Mouse (Mus musculus): Measurements from ENCODE around the gene Nostrin. TPM values are rescaled to one million over a fixed set of nuclear protein-coding genes. Genes with fewer than 3 reads are reported as not detected.

Nostrin gene
- total RNA-seq, 1 experiment, result 2.5 TPM

GRCm38 (mm10) chr2:69187990-69188389, 52.4 kb downstream of the Nostrin start:
- DNase-seq (ENCODE audit: low read depth, low spot score), result no peak
- Histone ChIP-seq H3K4me1 (ENCODE audit: control insufficient read depth in 2 of 2, insufficient read depth in 2 of 2, low read length in 2 of 2, poor library complexity in 1 of 2) (no peaks in the 10 kb centered on the region), H3K4me3 (ENCODE audit: insufficient read depth in 1 of 2, low read depth in 1 of 2, low read length in 2 of 2, poor library complexity in 1 of 2, severe bottlenecking in 1 of 2) (no peak overlapping the region), H3K9me3 (ENCODE audit: control insufficient read depth, insufficient read depth, low read depth, low read length) (no peaks in the 10 kb centered on the region), H3K27ac (ENCODE audit: insufficient read depth, low read depth, low read length, poor library complexity, severe bottlenecking) (no peak overlapping the region), H3K9ac (ENCODE audit: insufficient read depth, low read depth, low read length, poor library complexity, severe bottlenecking) (no peak overlapping the region), H3K36me3 (ENCODE audit: control insufficient read depth, insufficient read depth, low read length, poor library complexity, severe bottlenecking) (no peaks in the 10 kb centered on the region; the same call in 1 of the 2 replicates)
- TF ChIP-seq MAFK (IDR thresholded peaks at IDR 0.05; ENCODE audit: insufficient read depth, low read depth, low read length) (no peak), CHD2 (IDR thresholded peaks at IDR 0.05; ENCODE audit: low read depth, low read length) (no peak), HCFC1 (IDR thresholded peaks at IDR 0.05; ENCODE audit: borderline replicate concordance, insufficient read depth, low read length) (no peak), ZNF384 (IDR thresholded peaks at IDR 0.05; ENCODE audit: low read depth, low read length) (no peak), ZC3H11A (IDR thresholded peaks at IDR 0.05; ENCODE audit: borderline replicate concordance, low read depth, low read length) (no peak)
- in situ Hi-C loops (cut with MboI; ENCODE audit: low sequenced_read_pairs in 2 of 2, unreplicated experiment in 2 of 2), result no loop called here

- in situ Hi-C loops (cut with MboI; ENCODE audit: low sequenced_read_pairs in 2 of 2, unreplicated experiment in 2 of 2), result no loop called here
- Histone ChIP-seq H3K4me1 (ENCODE audit: control insufficient read depth in 2 of 2, insufficient read depth in 2 of 2, low read length in 2 of 2, poor library complexity in 1 of 2) (no peaks in the 10 kb centered on the region; a peak in 1 of 4 replicates), H3K27ac (ENCODE audit: insufficient read depth, low read depth, low read length, poor library complexity, severe bottlenecking) (no peak overlapping the region), H3K9ac (ENCODE audit: insufficient read depth, low read depth, low read length, poor library complexity, severe bottlenecking) (no peak overlapping the region), H3K9me3 (ENCODE audit: control insufficient read depth, insufficient read depth, low read depth, low read length) (no peaks in the 10 kb centered on the region), H3K36me3 (ENCODE audit: control insufficient read depth, insufficient read depth, low read length, poor library complexity, severe bottlenecking) (peaks cover 4% of the 10 kb centered on the region), H3K4me3 (ENCODE audit: insufficient read depth in 1 of 2, low read depth in 1 of 2, low read length in 2 of 2, poor library complexity in 1 of 2, severe bottlenecking in 1 of 2) (no peak overlapping the region)
- TF ChIP-seq HCFC1 (IDR thresholded peaks at IDR 0.05; ENCODE audit: borderline replicate concordance, insufficient read depth, low read length) (no peak), CHD2 (IDR thresholded peaks at IDR 0.05; ENCODE audit: low read depth, low read length) (no peak), MAFK (IDR thresholded peaks at IDR 0.05; ENCODE audit: insufficient read depth, low read depth, low read length) (no peak), ZC3H11A (IDR thresholded peaks at IDR 0.05; ENCODE audit: borderline replicate concordance, low read depth, low read length) (no peak), ZNF384 (IDR thresholded peaks at IDR 0.05; ENCODE audit: low read depth, low read length) (no peak)
- DNase-seq (ENCODE audit: low read depth, low spot score), result no peak
These were observed 53.1 kb downstream of the Nostrin start for GRCm38 (mm10) chr2:69188732-69189131.

GRCm38 (mm10) chr2:69189222-69189621, 53.6 kb downstream of the Nostrin start:
- no peak overlapping the region for H3K4me3 ChIP-seq (ENCODE audit: insufficient read depth in 1 of 2, low read depth in 1 of 2, low read length in 2 of 2, poor library complexity in 1 of 2, severe bottlenecking in 1 of 2)
- no peaks in the 10 kb centered on the region; a peak in 1 of 4 replicates for H3K4me1 ChIP-seq (ENCODE audit: control insufficient read depth in 2 of 2, insufficient read depth in 2 of 2, low read length in 2 of 2, poor library complexity in 1 of 2)
- no peak overlapping the region for H3K9ac ChIP-seq (ENCODE audit: insufficient read depth, low read depth, low read length, poor library complexity, severe bottlenecking)
- H3K9me3 ChIP-seq (ENCODE audit: control insufficient read depth, insufficient read depth, low read depth, low read length), result no peaks in the 10 kb centered on the region
- H3K27ac ChIP-seq (ENCODE audit: insufficient read depth, low read depth, low read length, poor library complexity, severe bottlenecking), result no peak overlapping the region
- DNase-seq (ENCODE audit: low read depth, low spot score), result no peak
- in situ Hi-C loops (cut with MboI; ENCODE audit: low sequenced_read_pairs in 2 of 2, unreplicated experiment in 2 of 2), result no loop called here
- no peak for TF ChIP-seq ZC3H11A (IDR thresholded peaks at IDR 0.05; ENCODE audit: borderline replicate concordance, low read depth, low read length)
- no peak for TF ChIP-seq MAFK (IDR thresholded peaks at IDR 0.05; ENCODE audit: insufficient read depth, low read depth, low read length)
- TF ChIP-seq HCFC1 (IDR thresholded peaks at IDR 0.05; ENCODE audit: borderline replicate concordance, insufficient read depth, low read length), result no peak
- no peak for TF ChIP-seq CHD2 (IDR thresholded peaks at IDR 0.05; ENCODE audit: low read depth, low read length)
- TF ChIP-seq ZNF384 (IDR thresholded peaks at IDR 0.05; ENCODE audit: low read depth, low read length), result no peak
- H3K36me3 ChIP-seq (ENCODE audit: control insufficient read depth, insufficient read depth, low read length, poor library complexity, severe bottlenecking), result peaks cover 4% of the 10 kb centered on the region

GRCm38 (mm10) chr2:69191059-69191458, 55.5 kb downstream of the Nostrin start:
- no peak for DNase-seq (ENCODE audit: low read depth, low spot score)
- in situ Hi-C loops (cut with MboI; ENCODE audit: low sequenced_read_pairs in 2 of 2, unreplicated experiment in 2 of 2), result no loop called here
- no peak overlapping the region for H3K27ac ChIP-seq (ENCODE audit: insufficient read depth, low read depth, low read length, poor library complexity, severe bottlenecking)
- H3K4me3 ChIP-seq (ENCODE audit: insufficient read depth in 1 of 2, low read depth in 1 of 2, low read length in 2 of 2, poor library complexity in 1 of 2, severe bottlenecking in 1 of 2), result no peak overlapping the region
- H3K4me1 ChIP-seq (ENCODE audit: control insufficient read depth in 2 of 2, insufficient read depth in 2 of 2, low read length in 2 of 2, poor library complexity in 1 of 2), result no peaks in the 10 kb centered on the region; a peak in 1 of 4 replicates
- H3K9me3 ChIP-seq (ENCODE audit: control insufficient read depth, insufficient read depth, low read depth, low read length), result no peaks in the 10 kb centered on the region
- TF ChIP-seq CHD2 (IDR thresholded peaks at IDR 0.05; ENCODE audit: low read depth, low read length) (no peak), ZC3H11A (IDR thresholded peaks at IDR 0.05; ENCODE audit: borderline replicate concordance, low read depth, low read length) (no peak), MAFK (IDR thresholded peaks at IDR 0.05; ENCODE audit: insufficient read depth, low read depth, low read length) (no peak), HCFC1 (IDR thresholded peaks at IDR 0.05; ENCODE audit: borderline replicate concordance, insufficient read depth, low read length) (no peak), ZNF384 (IDR thresholded peaks at IDR 0.05; ENCODE audit: low read depth, low read length) (no peak)
- H3K36me3 ChIP-seq (ENCODE audit: control insufficient read depth, insufficient read depth, low read length, poor library complexity, severe bottlenecking), result peaks cover 6% of the 10 kb centered on the region
- H3K9ac ChIP-seq (ENCODE audit: insufficient read depth, low read depth, low read length, poor library complexity, severe bottlenecking), result no peak overlapping the region

- H3K4me3 ChIP-seq (ENCODE audit: insufficient read depth in 1 of 2, low read depth in 1 of 2, low read length in 2 of 2, poor library complexity in 1 of 2, severe bottlenecking in 1 of 2), result no peak overlapping the region
- in situ Hi-C loops (cut with MboI; ENCODE audit: low sequenced_read_pairs in 2 of 2, unreplicated experiment in 2 of 2), result no loop called here
- no peaks in the 10 kb centered on the region; a peak in 1 of 4 replicates for H3K4me1 ChIP-seq (ENCODE audit: control insufficient read depth in 2 of 2, insufficient read depth in 2 of 2, low read length in 2 of 2, poor library complexity in 1 of 2)
- H3K36me3 ChIP-seq (ENCODE audit: control insufficient read depth, insufficient read depth, low read length, poor library complexity, severe bottlenecking), result peaks cover 9% of the 10 kb centered on the region
- H3K27ac ChIP-seq (ENCODE audit: insufficient read depth, low read depth, low read length, poor library complexity, severe bottlenecking), result no peak overlapping the region
- no peak for TF ChIP-seq MAFK (IDR thresholded peaks at IDR 0.05; ENCODE audit: insufficient read depth, low read depth, low read length)
- no peaks in the 10 kb centered on the region for H3K9me3 ChIP-seq (ENCODE audit: control insufficient read depth, insufficient read depth, low read depth, low read length)
- no peak overlapping the region for H3K9ac ChIP-seq (ENCODE audit: insufficient read depth, low read depth, low read length, poor library complexity, severe bottlenecking)
- DNase-seq (ENCODE audit: low read depth, low spot score), result no peak
These were observed 58.0 kb downstream of the Nostrin start for GRCm38 (mm10) chr2:69193555-69193954.
